Mouse (Mus musculus) lung, embryonic 14.5 days (tissue): ENCODE data around the gene BC049730. TPM values are rescaled to one million over a fixed set of nuclear protein-coding genes. Genes with fewer than 3 reads are reported as not detected.
A peak's percentile ranks its signal among the peaks of the same experiment; 100 is the strongest.

Experiments used
- ATAC-seq: fragments of 200-750 bp; cut with Nextera tagmentation; 2 replicates; pipeline ENCODE4 v1.8.0; 2017; ENCODE audit warnings: mild to moderate bottlenecking, moderate TSS enrichment, moderate library complexity; ENCODE audit not compliant: insufficient read depth
- DNase-seq: peaks from one replicate; pipeline ENCODE4 v3.0.0-alpha.2; 2015
- H3K27ac ChIP-seq: fragments of 300-500 bp; sonication (generic); 2 replicates; pipeline ENCODE4 v1.5.1; 2014; ENCODE audit warnings: low read depth, mild to moderate bottlenecking, moderate library complexity
- H3K27me3 ChIP-seq: fragments of 300-500 bp; sonication (generic); 2 replicates; pipeline ENCODE4 v1.6.1; 2014; ENCODE audit warnings: low read length, control low read depth; ENCODE audit not compliant: insufficient read depth
- H3K36me3 ChIP-seq: fragments of 300-500 bp; sonication (generic); 2 replicates; pipeline ENCODE4 v1.6.1; 2014; ENCODE audit warnings: control low read depth; ENCODE audit not compliant: insufficient read depth
- H3K4me1 ChIP-seq: fragments of 300-500 bp; sonication (generic); 2 replicates; pipeline ENCODE4 v1.6.1; 2014; ENCODE audit warnings: antibody characterized with exemption, control low read depth; ENCODE audit not compliant: insufficient read depth
- H3K4me2 ChIP-seq: fragments of 300-500 bp; sonication (generic); 2 replicates; pipeline ENCODE4 v1.6.1; 2014; ENCODE audit warnings: mild to moderate bottlenecking
- H3K4me3 ChIP-seq: fragments of 300-500 bp; sonication (generic); 2 replicates; pipeline ENCODE4 v1.5.1; 2014; ENCODE audit warnings: low read depth, low read length
- H3K9ac ChIP-seq: fragments of 300-500 bp; sonication (generic); 2 replicates; pipeline ENCODE4 v1.6.1; 2014
- H3K9me3 ChIP-seq: fragments of 300-500 bp; sonication (generic); 2 replicates; pipeline ENCODE4 v1.6.1; 2016; ENCODE audit warnings: low read depth, low read length, control low read depth
- CTCF ChIP-seq: IDR thresholded peaks from 2 replicates; pipeline ENCODE4 v1.5.1; 2016; ENCODE audit warnings: antibody characterized with exemption, low read depth
- WGBS: fragments of 180-500 bp; shearing (Covaris S2); extraction: QIAGEN DNeasy Blood & Tissue Kit; methylation state at CpG from one replicate; pipeline ENCODE4 v1.1.7; 2014; 5-methylcytosine and 5-hydroxymethylcytosine counted together
- polyA plus RNA-seq: library from polyadenylated mRNA; unstranded; fragments of >200 nt; fragmentation: Nextera tagmentation; extraction: Ambion mirVana; gene quantifications from 2 replicates; pipeline ENCODE4 v1.2.1, GENCODE M21; 2014

BC049730 gene
- not detected in 2 replicates for polyA plus RNA-seq

DNA sequence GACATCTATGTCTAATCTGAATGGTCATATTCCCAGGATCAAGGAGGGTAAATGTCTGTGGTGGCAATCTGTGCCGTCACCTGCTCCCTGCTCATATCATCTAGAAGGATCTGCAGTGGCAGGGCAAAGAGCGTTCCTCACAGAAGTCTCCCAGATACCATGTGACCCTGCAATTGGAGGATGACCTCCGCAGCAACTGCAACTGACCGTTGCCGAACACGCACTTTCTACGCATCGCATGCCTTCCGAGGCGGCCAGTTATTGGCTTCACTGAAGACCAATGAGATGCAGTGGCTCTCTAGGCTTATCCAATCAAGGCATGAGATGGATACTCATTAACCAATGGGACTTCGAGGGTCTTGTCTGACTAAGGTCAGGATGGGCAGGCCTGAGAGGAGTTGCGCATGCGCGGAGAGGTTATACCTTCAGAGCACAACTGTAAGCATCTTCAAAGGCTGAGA, at the start of gene BC049730:
Gene BC049730 (plus strand): TSS at position 411 of the 461 bp plus-strand sequence.
- no peaks in the 10 kb centered on the region for H3K4me1 ChIP-seq
- no peak for ATAC-seq
- no peaks in the 10 kb centered on the region for H3K27me3 ChIP-seq
- TF ChIP-seq CTCF: no peak
- no peak within 1 kb of the TSS for H3K27ac ChIP-seq
- H3K4me2 ChIP-seq: no peak within 1 kb of the TSS
- H3K9ac ChIP-seq: no peak within 1 kb of the TSS
- DNase-seq: no peak
- H3K4me3 ChIP-seq: no peak within 1 kb of the TSS
- WGBS: 88% methylated on average over 14 of the region's 14 CpGs
- H3K36me3 ChIP-seq: no peaks in the 10 kb centered on the region
- H3K9me3 ChIP-seq: no peaks in the 10 kb centered on the region

GRCm38 (mm10) chr7:24659737-24660357, 49.2 kb upstream of the BC049730 start:
- H3K9ac ChIP-seq: no peak overlapping the region
- no peaks in the 10 kb centered on the region for H3K27me3 ChIP-seq
- no peaks in the 10 kb centered on the region for H3K4me1 ChIP-seq
- no peak for TF ChIP-seq CTCF
- DNase-seq (peak; percentile 17), ATAC-seq (no peak)
- no peak overlapping the region for H3K4me2 ChIP-seq
- H3K9me3 ChIP-seq: no peaks in the 10 kb centered on the region
- WGBS: 24% methylated on average over 12 of the region's 12 CpGs
- no peak overlapping the region for H3K4me3 ChIP-seq
- no peak overlapping the region for H3K27ac ChIP-seq
- H3K36me3 ChIP-seq: no peaks in the 10 kb centered on the region

- WGBS: 52% methylated on average over 17 of the region's 17 CpGs
- H3K4me2 ChIP-seq: no peak overlapping the region
- no peaks in the 10 kb centered on the region for H3K27me3 ChIP-seq
- DNase-seq: no peak
- no peak overlapping the region for H3K27ac ChIP-seq
- no peaks in the 10 kb centered on the region for H3K9me3 ChIP-seq
- ATAC-seq: no peak
- H3K4me1 ChIP-seq: no peaks in the 10 kb centered on the region
- H3K9ac ChIP-seq: no peak overlapping the region
- H3K4me3 ChIP-seq: no peak overlapping the region
- no peaks in the 10 kb centered on the region for H3K36me3 ChIP-seq
- TF ChIP-seq CTCF: no peak
Observed at GRCm38 (mm10) chr7:24661118-24661904, 47.7 kb upstream of the BC049730 start.

DNA sequence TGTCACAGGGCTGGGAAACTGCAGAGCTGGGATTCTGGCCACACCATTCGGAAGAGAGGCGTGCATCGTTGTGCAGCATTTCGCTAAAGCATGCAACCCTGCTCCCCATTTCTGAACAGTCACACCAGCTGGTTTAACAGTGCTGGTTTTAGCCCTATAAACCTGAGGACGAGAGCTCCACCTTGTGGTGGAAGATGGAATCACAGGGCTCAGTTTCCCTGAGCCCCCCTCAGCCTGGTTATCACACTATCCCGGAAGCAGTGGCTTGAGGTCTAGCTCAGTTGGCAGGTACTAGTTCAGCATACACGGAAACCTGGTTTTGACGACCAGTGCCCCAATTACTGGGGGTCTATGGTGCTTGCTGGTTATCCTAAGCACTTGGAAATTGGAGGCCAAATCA, 46.5 kb upstream of the BC049730 start:
- Histone ChIP-seq H3K36me3 (no peaks in the 10 kb centered on the region), H3K9ac (no peak overlapping the region), H3K4me3 (no peak overlapping the region), H3K9me3 (no peaks in the 10 kb centered on the region), H3K27me3 (no peaks in the 10 kb centered on the region), H3K4me2 (no peak overlapping the region), H3K4me1 (no peaks in the 10 kb centered on the region), H3K27ac (no peak overlapping the region)
- ATAC-seq (peak; percentile 71), DNase-seq (peak; percentile 94)
- WGBS: 12% methylated on average over 8 of the region's 8 CpGs
- TF ChIP-seq CTCF: peak; percentile 97

DNA sequence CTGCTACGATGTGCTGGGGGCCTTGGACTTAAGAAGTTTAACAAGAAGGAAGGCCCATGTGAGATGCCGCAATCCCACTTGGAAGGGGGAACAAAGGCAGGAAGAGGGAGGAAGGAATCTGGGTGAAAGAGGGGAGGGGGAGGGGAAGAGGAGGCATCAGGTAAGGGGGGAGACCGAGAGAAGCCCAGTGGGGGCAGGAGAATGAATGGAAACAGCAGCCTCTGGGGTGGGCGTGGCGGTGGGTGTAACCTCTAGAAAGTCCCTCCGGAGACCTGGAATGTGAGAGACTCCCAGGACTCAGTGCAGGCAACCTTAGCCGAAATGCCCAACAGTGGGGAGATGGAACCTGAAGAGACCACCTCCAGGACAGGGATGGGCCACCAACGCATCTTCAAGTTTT, 44.7 kb upstream of the BC049730 start:
- DNase-seq: no peak
- no peak overlapping the region for H3K4me3 ChIP-seq
- no peak for ATAC-seq
- H3K9me3 ChIP-seq: no peaks in the 10 kb centered on the region
- no peaks in the 10 kb centered on the region for H3K4me1 ChIP-seq
- H3K27ac ChIP-seq: no peak overlapping the region
- no peaks in the 10 kb centered on the region for H3K27me3 ChIP-seq
- H3K36me3 ChIP-seq: no peaks in the 10 kb centered on the region
- TF ChIP-seq CTCF: no peak
- H3K4me2 ChIP-seq: no peak overlapping the region
- no peak overlapping the region for H3K9ac ChIP-seq
- WGBS: 35% methylated on average over 8 of the region's 8 CpGs

DNA sequence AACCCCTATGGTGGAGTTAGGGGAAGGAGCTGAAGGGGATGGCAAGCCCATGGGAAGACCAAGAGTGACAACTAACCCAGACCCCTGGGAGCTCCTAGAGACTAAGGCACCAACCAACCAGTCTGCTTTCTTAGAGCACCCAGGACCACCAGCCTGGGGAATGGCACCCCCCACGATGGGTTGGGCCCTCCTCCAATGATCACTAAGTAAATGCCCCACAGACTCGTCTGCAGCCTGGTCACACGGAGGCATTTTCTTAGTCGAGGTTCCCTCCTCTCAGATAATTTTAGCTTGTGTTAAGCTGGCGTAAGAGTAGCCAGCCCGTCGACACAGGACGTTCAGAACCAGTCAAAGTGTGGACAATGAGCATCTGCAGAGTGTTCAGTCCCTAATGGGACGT, 44.1 kb upstream of the BC049730 start:
- no peak overlapping the region for H3K27ac ChIP-seq

GRCm38 (mm10) chr7:24671944-24672439, 37.0 kb upstream of the BC049730 start:
- 87% methylated on average over 23 of the region's 23 CpGs for WGBS
- Histone ChIP-seq H3K9ac (no peak overlapping the region), H3K4me1 (no peaks in the 10 kb centered on the region), H3K4me3 (no peak overlapping the region), H3K4me2 (no peak overlapping the region), H3K9me3 (no peaks in the 10 kb centered on the region), H3K36me3 (no peaks in the 10 kb centered on the region), H3K27me3 (no peaks in the 10 kb centered on the region), H3K27ac (no peak overlapping the region)
- ATAC-seq: no peak
- DNase-seq: no peak
- no peak for TF ChIP-seq CTCF

More for the DNA sequence above, 44.1 kb upstream of the BC049730 start:
- no peak for ATAC-seq
- no peak overlapping the region for H3K4me2 ChIP-seq
- H3K9ac ChIP-seq: no peak overlapping the region
- H3K27me3 ChIP-seq: no peaks in the 10 kb centered on the region
- no peaks in the 10 kb centered on the region for H3K36me3 ChIP-seq
- H3K4me1 ChIP-seq: no peaks in the 10 kb centered on the region
- TF ChIP-seq CTCF: no peak
- 72% methylated on average over 9 of the region's 9 CpGs for WGBS
- DNase-seq: no peak
- no peak overlapping the region for H3K4me3 ChIP-seq
- no peaks in the 10 kb centered on the region for H3K9me3 ChIP-seq
